Mouse (Mus musculus): ENCODE results near the gene Mtrex. TPM values are rescaled to one million over a fixed set of nuclear protein-coding genes. Genes with fewer than 3 reads are reported as not detected.

The Mtrex gene
- total and polyA plus RNA-seq, 3 experiments, result 57.4 to 96.5 (median 62.2) TPM

- Histone ChIP-seq H3K4me3 (ENCODE audit: control insufficient read depth in 1 of 2, insufficient read depth in 1 of 2, low read depth in 2 of 2, low read length in 2 of 2) (no peak overlapping the region), H3K4me1 (ENCODE audit: control insufficient read depth in 1 of 2, insufficient read depth in 2 of 2, low read length in 2 of 2) (no peaks in the 10 kb centered on the region), H3K79me2 (ENCODE audit: control insufficient read depth, insufficient read depth, low read length, poor library complexity) (no peaks in the 10 kb centered on the region), H3K9me3 (replicated peaks; ENCODE audit: insufficient read depth, low read length) (no peaks in the 10 kb centered on the region), H3K36me3 (ENCODE audit: control insufficient read depth in 1 of 2, insufficient read depth in 2 of 2, low read length in 2 of 2) (no peaks in the 10 kb centered on the region), H3K27me3 (ENCODE audit: control insufficient read depth in 1 of 2, insufficient read depth in 2 of 2, low read length in 2 of 2) (peaks cover 3 to 5% of the 10 kb centered on the region in 2 experiments; a peak in 2 of 4 replicates), H3K9ac (ENCODE audit: control insufficient read depth, low read depth, low read length, poor library complexity, severe bottlenecking) (no peak overlapping the region), H3K27ac (ENCODE audit: control insufficient read depth, low read depth, low read length) (no peak overlapping the region)
- DNase-seq (ENCODE audit: low read depth, low spot score), result no peak
- peak; percentile 89 for TF ChIP-seq MAFK (IDR thresholded peaks at IDR 0.05; ENCODE audit: borderline replicate concordance, low read depth, low read length)
- TF ChIP-seq RCOR1 (IDR thresholded peaks at IDR 0.05; ENCODE audit: low read depth, low read length), result no peak
- no peak for TF ChIP-seq ZKSCAN1 (IDR thresholded peaks at IDR 0.05; ENCODE audit: low read depth, low read length)
Observed at GRCm38 (mm10) chr13:112823236-112823910, 103.8 kb downstream of the Mtrex start.

GRCm38 (mm10) chr13:112822413-112822812 lies 104.8 kb downstream of the Mtrex start:
- H3K79me2 ChIP-seq (ENCODE audit: control insufficient read depth, insufficient read depth, low read length, poor library complexity), result no peaks in the 10 kb centered on the region
- no peak overlapping the region for H3K27ac ChIP-seq (ENCODE audit: control insufficient read depth, low read depth, low read length)
- no peaks in the 10 kb centered on the region for H3K4me1 ChIP-seq (ENCODE audit: control insufficient read depth in 1 of 2, insufficient read depth in 2 of 2, low read length in 2 of 2)
- DNase-seq (ENCODE audit: low read depth, low spot score), result no peak
- peaks cover 0 to 3% of the 10 kb centered on the region in 2 experiments; a peak in 2 of 4 replicates for H3K27me3 ChIP-seq (ENCODE audit: control insufficient read depth in 1 of 2, insufficient read depth in 2 of 2, low read length in 2 of 2)
- H3K4me3 ChIP-seq (ENCODE audit: control insufficient read depth in 1 of 2, insufficient read depth in 1 of 2, low read depth in 2 of 2, low read length in 2 of 2), result no peak overlapping the region
- H3K9ac ChIP-seq (ENCODE audit: control insufficient read depth, low read depth, low read length, poor library complexity, severe bottlenecking), result no peak overlapping the region
- H3K36me3 ChIP-seq (ENCODE audit: control insufficient read depth in 1 of 2, insufficient read depth in 2 of 2, low read length in 2 of 2), result no peaks in the 10 kb centered on the region
- no peaks in the 10 kb centered on the region for H3K9me3 ChIP-seq (replicated peaks; ENCODE audit: insufficient read depth, low read length)
- no peak for TF ChIP-seq ETS1 (IDR thresholded peaks at IDR 0.05; ENCODE audit: low read depth, low read length)
- TF ChIP-seq POLR2AphosphoS2 (IDR thresholded peaks at IDR 0.05; ENCODE audit: low read length), result no peak
- no peak for TF ChIP-seq MAX (IDR thresholded peaks at IDR 0.05; ENCODE audit: low read length)
- TF ChIP-seq E2F4 (IDR thresholded peaks at IDR 0.05; ENCODE audit: borderline replicate concordance, low read depth, low read length), result no peak
- TF ChIP-seq TCF12 (IDR thresholded peaks at IDR 0.05; ENCODE audit: low read depth, low read length), result no peak
- TF ChIP-seq MYB (IDR thresholded peaks at IDR 0.05; ENCODE audit: low read depth, low read length), result no peak
- TF ChIP-seq CHD1 (IDR thresholded peaks at IDR 0.05; ENCODE audit: low read depth, low read length), result no peak

- H3K9ac ChIP-seq (ENCODE audit: control insufficient read depth, low read depth, low read length, poor library complexity, severe bottlenecking), result no peak overlapping the region
- DNase-seq (ENCODE audit: low read depth, low spot score), result no peak
- no peak for TF ChIP-seq GATA1 (IDR thresholded peaks at IDR 0.05; ENCODE audit: low read depth, low read length)
- TF ChIP-seq BHLHE40 (IDR thresholded peaks at IDR 0.05; ENCODE audit: borderline replicate concordance, low read depth, low read length), result no peak
- no peak for TF ChIP-seq CHD1 (IDR thresholded peaks at IDR 0.05; ENCODE audit: low read depth, low read length)
- TF ChIP-seq MYC (IDR thresholded peaks at IDR 0.05; ENCODE audit: low read depth, low read length), result no peak
- no peaks in the 10 kb centered on the region for H3K79me2 ChIP-seq (ENCODE audit: control insufficient read depth, insufficient read depth, low read length, poor library complexity)
- no peak overlapping the region for H3K27ac ChIP-seq (ENCODE audit: control insufficient read depth, low read depth, low read length)
- peaks cover 0 to 8% of the 10 kb centered on the region in 2 experiments; a peak in 2 of 4 replicates for H3K36me3 ChIP-seq (ENCODE audit: control insufficient read depth in 1 of 2, insufficient read depth in 2 of 2, low read length in 2 of 2)
- H3K4me3 ChIP-seq (ENCODE audit: control insufficient read depth in 1 of 2, insufficient read depth in 1 of 2, low read depth in 2 of 2, low read length in 2 of 2), result no peak overlapping the region
- peaks cover 3 to 7% of the 10 kb centered on the region in 2 experiments; a peak in 3 of 4 replicates for H3K4me1 ChIP-seq (ENCODE audit: control insufficient read depth in 1 of 2, insufficient read depth in 2 of 2, low read length in 2 of 2)
- no peaks in the 10 kb centered on the region for H3K9me3 ChIP-seq (replicated peaks; ENCODE audit: insufficient read depth, low read length)
- no peaks in the 10 kb centered on the region for H3K27me3 ChIP-seq (ENCODE audit: control insufficient read depth in 1 of 2, insufficient read depth in 2 of 2, low read length in 2 of 2)
Observed at GRCm38 (mm10) chr13:112818125-112818524, 109.1 kb downstream of the Mtrex start.

Other genes with a start within 250 kb of the Mtrex start
- 0.10 and 0.12 TPM in 2 replicates for gene Plpp1, start 126.6 kb downstream of the Mtrex start, total RNA-seq (2012; rRNA removed)
- under 1 TPM in 1 of 2 experiments, not detected in 1; 0.15 TPM for gene Plpp1, start 126.6 kb downstream of the Mtrex start, polyA plus RNA-seq (2012; ENCODE audit: insufficient read depth in 1 of 2, insufficient read length in 2 of 2, low read depth in 1 of 2, low replicate concordance in 2 of 2, missing spikeins in 1 of 2)
- gene Dhx29, start 56 bp upstream of the Mtrex start, total RNA-seq (2012; rRNA removed), result 23.1 and 25.3 TPM in 2 replicates
- 10 to 100 TPM; 26.7 to 41.2 TPM for gene Dhx29, start 56 bp upstream of the Mtrex start, polyA plus RNA-seq (2012; ENCODE audit: insufficient read depth in 1 of 2, insufficient read length in 2 of 2, low read depth in 1 of 2, low replicate concordance in 2 of 2, missing spikeins in 1 of 2)
- 0.13 and 0.27 TPM in 2 replicates for gene Ccno, start 60.4 kb upstream of the Mtrex start, total RNA-seq (2012; rRNA removed)
- gene Ccno, start 60.4 kb upstream of the Mtrex start, polyA plus RNA-seq (2012; ENCODE audit: insufficient read depth in 1 of 2, insufficient read length in 2 of 2, low read depth in 1 of 2, low replicate concordance in 2 of 2, missing spikeins in 1 of 2), result under 1 TPM in 1 of 2 experiments, not detected in 1; 0.50 TPM
- gene Mcidas, start 66.4 kb upstream of the Mtrex start, total RNA-seq (2012; rRNA removed), result not detected in 2 replicates
- not detected for gene Mcidas, start 66.4 kb upstream of the Mtrex start, polyA plus RNA-seq (2012; ENCODE audit: insufficient read depth in 1 of 2, insufficient read length in 2 of 2, low read depth in 1 of 2, low replicate concordance in 2 of 2, missing spikeins in 1 of 2)
- gene Cdc20b, start 107.7 kb upstream of the Mtrex start, total RNA-seq (2012; rRNA removed), result not detected in 2 replicates
- not detected for gene Cdc20b, start 107.7 kb upstream of the Mtrex start, polyA plus RNA-seq (2012; ENCODE audit: insufficient read depth in 1 of 2, insufficient read length in 2 of 2, low read depth in 1 of 2, low replicate concordance in 2 of 2, missing spikeins in 1 of 2)
- not detected in 2 replicates for gene Gpx8, start 119.0 kb upstream of the Mtrex start, total RNA-seq (2012; rRNA removed)
- not detected for gene Gpx8, start 119.0 kb upstream of the Mtrex start, polyA plus RNA-seq (2012; ENCODE audit: insufficient read depth in 1 of 2, insufficient read length in 2 of 2, low read depth in 1 of 2, low replicate concordance in 2 of 2, missing spikeins in 1 of 2)
- gene Gzma, start 173.6 kb upstream of the Mtrex start, total RNA-seq (2012; rRNA removed), result not detected in 2 replicates
- gene Gzma, start 173.6 kb upstream of the Mtrex start, polyA plus RNA-seq (2012; ENCODE audit: insufficient read depth in 1 of 2, insufficient read length in 2 of 2, low read depth in 1 of 2, low replicate concordance in 2 of 2, missing spikeins in 1 of 2), result not detected

Measured in MEL (cell line).